Mouse (Mus musculus) bone marrow macrophage, adult 2 months (primary cell): ENCODE measurements around the gene 1810030O07Rik. TPM values are rescaled to one million over a fixed set of nuclear protein-coding genes. Genes with fewer than 3 reads are reported as not detected.

Experiments used
- H3K27ac ChIP-seq: 2 replicates; pipeline ENCODE4 v1.5.1; 2012; ENCODE audit warnings: low read depth, low read length; ENCODE audit not compliant: insufficient read depth
- H3K4me1 ChIP-seq: 2 replicates; pipeline ENCODE4 v1.6.1; 2012; ENCODE audit warnings: low read length; ENCODE audit not compliant: control insufficient read depth, insufficient read depth
- H3K4me3 ChIP-seq: 2 replicates; pipeline ENCODE4 v1.5.1; 2012; ENCODE audit warnings: mild to moderate bottlenecking, low read length, moderate library complexity; ENCODE audit not compliant: insufficient read depth
- CTCF ChIP-seq: IDR thresholded peaks from 2 replicates; pipeline ENCODE4 v1.5.1; 2012; ENCODE audit warnings: low read depth, mild to moderate bottlenecking, low read length, moderate library complexity
- POLR2A ChIP-seq: IDR thresholded peaks from 2 replicates; pipeline ENCODE4 v1.6.1; 2012; ENCODE audit warnings: mild to moderate bottlenecking, low read depth, low read length, borderline replicate concordance
- polyA plus RNA-seq: library from polyadenylated mRNA; stranded (reverse); fragments of >200 nt; gene quantifications from 2 replicates; pipeline ENCODE4 v1.2.4, GENCODE M21; 2012; ENCODE audit not compliant: missing spikeins, insufficient read depth, insufficient read length

Gene 1810030O07Rik
- 28.2 and 29.1 TPM in 2 replicates for polyA plus RNA-seq

- peak within 1 kb of the TSS; percentile 83 for H3K27ac ChIP-seq
- peak within 1 kb of the TSS; percentile 85 for H3K4me3 ChIP-seq
- no peak for TF ChIP-seq CTCF
- no peak for TF ChIP-seq POLR2A
- H3K4me1 ChIP-seq = peaks cover 4% of the 10 kb centered on the region
These were observed at the start of gene 1810030O07Rik for GRCm38 (mm10) chrX:12673054-12673775. Gene 1810030O07Rik, minus strand, starts transcription at chrX:12673668.

DNA sequence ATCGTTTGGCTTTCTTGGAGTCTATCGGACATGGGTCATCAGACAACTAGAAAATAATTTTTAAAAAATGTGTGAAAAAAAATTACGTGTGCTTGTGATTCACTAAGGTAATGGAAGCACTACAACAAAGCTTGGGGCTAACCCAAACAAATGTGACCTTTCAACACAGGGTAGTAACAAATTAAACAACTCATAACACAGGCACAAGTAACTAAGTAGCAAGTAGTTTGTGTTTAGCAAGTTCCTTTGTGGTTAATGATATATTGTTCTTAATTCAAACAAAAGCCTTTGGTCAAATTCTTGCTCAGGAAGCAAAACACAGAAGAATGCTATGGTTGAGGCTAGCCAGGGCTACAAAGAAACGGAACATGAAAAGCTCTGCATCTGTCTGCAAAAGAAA, 42.6 kb upstream of the 1810030O07Rik start:
- Histone ChIP-seq H3K4me1 (peaks cover 4% of the 10 kb centered on the region), H3K4me3 (no peak overlapping the region), H3K27ac (no peak overlapping the region)
- no peak for TF ChIP-seq CTCF
- no peak for TF ChIP-seq POLR2A

GRCm38 (mm10) chrX:12713796-12714195, 40.3 kb upstream of the 1810030O07Rik start:
- Histone ChIP-seq H3K4me3 (no peak overlapping the region), H3K27ac (peak overlapping the region; percentile 23; the same call in 1 of the 2 replicates), H3K4me1 (peaks cover 4% of the 10 kb centered on the region)
- TF ChIP-seq POLR2A (no peak), CTCF (no peak)

DNA sequence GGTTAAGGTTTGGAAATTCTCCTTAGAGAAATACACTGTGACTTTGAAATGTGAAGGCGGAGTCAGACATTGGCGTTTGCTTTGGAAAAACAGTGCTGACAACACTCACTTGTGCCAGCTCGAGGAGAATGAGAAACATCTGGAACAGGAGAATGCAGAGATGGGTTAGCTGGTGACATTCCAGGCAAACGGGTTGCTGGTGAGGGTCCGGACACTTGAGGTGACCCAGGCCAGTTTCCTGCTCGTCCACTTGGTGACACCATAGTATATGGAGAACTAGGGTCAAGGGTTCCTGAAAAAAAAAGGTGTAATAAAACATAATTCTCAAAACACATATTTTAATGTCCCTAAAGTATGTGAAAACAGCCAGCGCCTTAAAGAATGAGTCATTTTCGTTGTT, 13.4 kb upstream of the 1810030O07Rik start:
- TF ChIP-seq POLR2A (no peak), CTCF (no peak)
- Histone ChIP-seq H3K4me1 (no peaks in the 10 kb centered on the region), H3K27ac (no peak overlapping the region)

DNA sequence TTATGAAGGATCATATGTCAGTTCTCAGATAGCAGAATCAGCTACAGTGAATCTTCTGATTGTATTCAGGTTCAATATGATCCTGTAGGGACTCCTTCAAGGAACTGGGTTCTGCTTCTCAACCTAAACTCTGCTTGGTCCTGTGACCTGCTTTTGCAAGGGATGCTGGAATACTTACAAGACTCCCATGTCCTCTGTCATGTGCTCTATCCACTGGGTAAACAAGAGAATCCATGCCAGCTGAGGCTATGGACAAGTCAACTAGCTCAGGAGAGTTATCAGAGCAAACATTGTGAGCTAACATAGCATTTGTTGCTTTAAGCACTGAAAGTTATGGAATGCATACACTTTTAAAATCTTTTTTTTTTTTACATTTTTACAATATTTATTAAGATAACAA, 12.6 kb upstream of the 1810030O07Rik start:
- Histone ChIP-seq H3K4me3 (no peak overlapping the region), H3K4me1 (no peaks in the 10 kb centered on the region), H3K27ac (no peak overlapping the region)
- no peak for TF ChIP-seq CTCF
- no peak for TF ChIP-seq POLR2A

More for the DNA sequence above, 13.4 kb upstream of the 1810030O07Rik start:
- no peak overlapping the region for H3K4me3 ChIP-seq

DNA sequence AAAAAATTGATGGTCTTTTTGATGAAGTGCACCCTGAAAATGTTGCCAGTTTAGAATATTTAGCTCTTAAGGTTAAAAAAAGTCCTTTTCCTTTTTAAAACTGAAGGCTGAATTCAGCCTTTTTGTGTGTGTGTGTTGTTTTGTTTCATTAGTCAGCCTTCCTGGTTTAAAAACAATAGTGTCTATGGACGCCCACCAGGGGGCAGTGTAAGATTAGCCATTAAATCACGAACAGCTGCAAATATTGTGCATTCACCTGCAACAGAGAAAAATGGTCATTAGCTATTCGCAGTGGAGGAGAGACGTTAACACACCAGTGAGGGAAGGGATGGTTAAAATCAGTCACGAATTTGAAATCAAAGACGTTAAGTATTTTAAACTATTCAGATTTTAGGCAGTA, 3.9 kb upstream of the 1810030O07Rik start:
- Histone ChIP-seq H3K4me1 (0 out of 2 replicates have a peak, but pooled peaks cover 2% of the 10 kb centered on the region), H3K4me3 (no peak overlapping the region)
- TF ChIP-seq POLR2A = no peak
- TF ChIP-seq CTCF = no peak

DNA sequence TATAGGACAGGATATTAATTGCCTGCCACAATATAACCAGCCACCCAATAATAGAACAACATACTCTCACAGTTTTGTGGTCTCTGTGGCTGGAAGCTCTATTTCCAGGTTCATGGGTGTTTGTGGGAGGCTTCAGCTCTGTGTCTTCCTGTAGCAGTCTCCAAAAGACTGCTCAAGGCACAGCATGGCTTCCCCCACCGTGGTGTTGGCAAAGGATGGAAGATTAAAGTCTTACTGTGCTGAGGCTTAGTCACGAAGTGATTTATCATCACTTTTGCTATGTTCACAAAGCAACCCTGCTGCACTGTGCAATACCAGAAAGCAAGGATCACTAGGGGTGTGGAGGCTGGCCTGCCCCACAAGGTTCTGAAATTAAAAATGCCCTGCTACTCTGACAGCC, 19.6 kb downstream of the 1810030O07Rik start:
- H3K4me1 ChIP-seq = no peaks in the 10 kb centered on the region
- no peak overlapping the region for H3K4me3 ChIP-seq
- no peak overlapping the region for H3K27ac ChIP-seq
- TF ChIP-seq CTCF (no peak), POLR2A (no peak)

More for the DNA sequence above, 3.9 kb upstream of the 1810030O07Rik start:
- no peak overlapping the region for H3K27ac ChIP-seq

DNA sequence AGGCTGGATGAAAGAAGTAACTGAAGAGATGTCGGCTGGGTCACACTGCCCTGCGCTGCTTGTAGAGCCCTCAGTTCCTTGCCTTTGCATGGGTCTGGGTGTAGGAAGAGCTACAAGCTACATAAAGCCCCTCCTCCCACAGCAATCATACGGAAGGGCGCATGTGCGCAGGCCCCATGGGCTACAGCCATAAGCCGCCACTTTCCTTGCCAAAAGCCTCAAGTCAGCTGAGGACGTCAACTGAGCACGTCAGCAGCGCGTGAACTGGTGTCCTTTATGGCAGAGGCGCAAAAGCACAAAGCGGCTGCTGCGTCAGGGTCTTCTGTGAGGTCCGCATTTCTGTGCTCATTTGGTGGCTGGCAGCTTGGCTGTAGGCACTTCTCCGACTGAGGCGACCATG, 21.6 kb downstream of the 1810030O07Rik start:
- TF ChIP-seq CTCF = no peak
- no peak for TF ChIP-seq POLR2A
- no peak overlapping the region for H3K4me3 ChIP-seq
- no peaks in the 10 kb centered on the region for H3K4me1 ChIP-seq

DNA sequence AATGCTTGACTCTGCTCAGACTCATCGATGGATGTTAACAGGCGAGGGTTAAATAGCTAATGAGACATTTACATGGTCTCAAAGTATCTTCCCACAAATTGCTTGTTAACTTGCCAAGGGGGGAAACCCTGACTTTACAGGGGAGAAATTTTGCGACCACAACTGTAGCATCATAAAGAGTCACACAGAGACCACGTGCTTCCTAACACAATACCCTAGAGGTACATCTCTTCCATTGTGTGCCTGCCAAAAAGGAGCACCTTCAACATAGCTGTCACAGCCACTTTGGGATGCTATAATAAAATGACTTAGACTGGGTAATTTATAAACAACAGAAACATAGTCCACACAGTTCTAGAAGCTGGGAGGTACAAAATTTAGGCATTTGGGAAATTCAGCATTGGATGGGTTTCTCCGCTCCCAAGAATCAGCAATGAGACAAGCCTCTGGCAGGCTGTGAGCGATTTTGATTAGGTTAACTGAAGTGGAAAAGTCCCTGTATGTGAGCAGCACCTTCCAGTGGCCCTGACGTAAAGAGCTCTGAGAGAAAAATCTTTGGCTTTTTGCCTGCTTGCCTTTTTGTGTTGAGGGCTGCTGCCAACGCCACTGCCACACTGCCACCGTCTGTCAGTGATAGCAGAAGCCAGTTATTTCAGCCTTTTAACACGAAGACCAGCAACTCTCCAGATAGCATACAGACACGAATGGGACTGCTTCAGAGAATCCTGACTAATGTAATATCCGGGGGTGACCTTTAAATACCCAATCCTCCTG, 27.8 kb downstream of the 1810030O07Rik start:
- Histone ChIP-seq H3K4me3 (no peak overlapping the region), H3K4me1 (0 out of 2 replicates have a peak, but pooled peaks cover 2% of the 10 kb centered on the region), H3K27ac (no peak overlapping the region)
- no peak for TF ChIP-seq POLR2A
- TF ChIP-seq CTCF = no peak

More for the DNA sequence above, 21.6 kb downstream of the 1810030O07Rik start:
- H3K27ac ChIP-seq = no peak overlapping the region

DNA sequence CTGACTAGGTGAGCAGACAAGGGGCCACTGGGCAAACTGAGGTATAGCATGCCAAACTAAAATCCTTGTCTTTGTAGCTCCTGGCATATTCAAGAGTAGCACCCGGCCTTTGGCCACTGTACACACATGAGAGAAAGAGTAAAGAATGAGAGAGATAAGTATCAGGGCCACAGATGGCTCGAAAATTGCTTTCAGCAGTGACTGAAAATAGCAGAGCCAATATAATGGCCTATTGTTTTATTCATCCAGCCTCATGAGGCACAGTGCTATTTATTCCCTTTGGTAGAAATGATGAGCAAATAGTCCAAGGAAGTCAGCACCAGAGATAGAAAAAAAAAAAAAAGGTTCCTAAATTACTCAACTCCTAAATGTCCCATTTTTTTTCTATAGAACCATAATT, 28.5 kb downstream of the 1810030O07Rik start:
- Histone ChIP-seq H3K4me3 (no peak overlapping the region), H3K4me1 (0 out of 2 replicates have a peak, but pooled peaks cover 2% of the 10 kb centered on the region), H3K27ac (no peak overlapping the region)
- no peak for TF ChIP-seq CTCF
- no peak for TF ChIP-seq POLR2A
